Mouse (Mus musculus) ES-E14 (cell line): Measurements from ENCODE around the gene Gm6583. TPM values are rescaled to one million over a fixed set of nuclear protein-coding genes. Genes with fewer than 3 reads are reported as not detected.

ENCODE experiments used
- DNase-seq: peaks from one replicate; pipeline ENCODE4 v3.0.0-alpha.2; 2013; ENCODE audit warnings: low read depth, low spot score
- H3K27ac ChIP-seq: 2 replicates; pipeline ENCODE4 v1.5.1; 2012; ENCODE audit warnings: low read depth, mild to moderate bottlenecking, low read length, moderate library complexity, mixed read lengths; ENCODE audit not compliant: poor library complexity, insufficient read depth, severe bottlenecking
- H3K36me3 ChIP-seq: 2 replicates; pipeline ENCODE4 v1.6.1; 2012; ENCODE audit warnings: mild to moderate bottlenecking, low read length, moderate library complexity, mixed read lengths; ENCODE audit not compliant: control insufficient read depth, poor library complexity, insufficient read depth, severe bottlenecking
- H3K4me1 ChIP-seq, 2 experiments: fragments of 150-350 bp in 1 of 2; sonication (generic) in 1 of 2; 2 replicates each; pipeline ENCODE4 v1.6.1; 2012; ENCODE audit warnings: low read length in 2 of 2, mild to moderate bottlenecking in 1 of 2, mixed read lengths in 1 of 2; ENCODE audit not compliant: control insufficient read depth in 2 of 2, insufficient read depth in 2 of 2, poor library complexity in 1 of 2
- H3K4me3 ChIP-seq, 2 experiments: fragments of 150-350 bp in 1 of 2; sonication (generic) in 1 of 2; 2 replicates each; pipeline ENCODE4 v1.5.1; 2012; ENCODE audit warnings: low read length in 2 of 2, low read depth in 1 of 2, mild to moderate bottlenecking in 1 of 2, mixed read lengths in 1 of 2; ENCODE audit not compliant: insufficient read depth in 1 of 2, poor library complexity in 1 of 2, severe bottlenecking in 1 of 2
- H3K9ac ChIP-seq: 2 replicates; pipeline ENCODE4 v1.6.1; 2012; ENCODE audit warnings: low read depth, mild to moderate bottlenecking, low read length, mixed read lengths; ENCODE audit not compliant: poor library complexity, insufficient read depth, severe bottlenecking
- H3K9me3 ChIP-seq: fragments of 150-350 bp; sonication (generic); 2 replicates; pipeline ENCODE4 v1.6.1; 2012; ENCODE audit warnings: low read depth, mild to moderate bottlenecking, low read length; ENCODE audit not compliant: control insufficient read depth, insufficient read depth
- CHD2 ChIP-seq: IDR thresholded peaks from 2 replicates; pipeline ENCODE4 v1.6.1; 2014; ENCODE audit warnings: mild to moderate bottlenecking, low read depth, low read length, inconsistent platforms
- HCFC1 ChIP-seq: IDR thresholded peaks from 2 replicates; pipeline ENCODE4 v1.6.1; 2012; ENCODE audit warnings: low read length, inconsistent platforms, borderline replicate concordance; ENCODE audit not compliant: insufficient read depth
- MAFK ChIP-seq: IDR thresholded peaks from 2 replicates; pipeline ENCODE4 v1.6.1; 2014; ENCODE audit warnings: mild to moderate bottlenecking, low read depth, low read length, inconsistent platforms; ENCODE audit not compliant: insufficient read depth
- ZC3H11A ChIP-seq: IDR thresholded peaks from 2 replicates; pipeline ENCODE4 v1.6.1; 2012; ENCODE audit warnings: low read depth, mild to moderate bottlenecking, inconsistent platforms, low read length, borderline replicate concordance
- ZNF384 ChIP-seq: IDR thresholded peaks from 2 replicates; pipeline ENCODE4 v1.6.1; 2012; ENCODE audit warnings: low read depth, low read length, inconsistent platforms
- in situ Hi-C, 2 experiments: fragments of 600-800 bp; cut with MboI; formaldehyde crosslinking; loops; one replicate each; pipeline ENCODE4 v1.15.1; 2025; ENCODE audit warnings: low sequenced_read_pairs in 2 of 2, inconsistent platforms in 1 of 2; ENCODE audit not compliant: unreplicated experiment in 2 of 2
- total RNA-seq: library from RNA; depleted of rRNA; stranded (reverse); fragments of 300-350 nt; gene quantifications from 2 replicates; pipeline ENCODE4 v1.2.3, GENCODE M21; 2012

The Gm6583 gene
- total RNA-seq, 1 experiment, result 0.18 TPM

- H3K9ac ChIP-seq, result no peak overlapping the region
- peaks cover 0 to 8% of the 10 kb centered on the region in 2 experiments; a peak in 1 of 4 replicates for H3K4me1 ChIP-seq
- DNase-seq, result no peak
- no peak overlapping the region for H3K27ac ChIP-seq
- peak overlapping the region in 1 of 2 experiments; percentile 50; a peak in 1 of 4 replicates for H3K4me3 ChIP-seq
- H3K9me3 ChIP-seq, result no peaks in the 10 kb centered on the region
- no peaks in the 10 kb centered on the region for H3K36me3 ChIP-seq
- TF ChIP-seq HCFC1 (no peak), MAFK (no peak)
- in situ Hi-C loops, result no loop called here
Observed at GRCm38 (mm10) chr5:112391002-112391401, 35.2 kb upstream of the Gm6583 start.

GRCm38 (mm10) chr5:112389352-112389751 lies 33.5 kb upstream of the Gm6583 start:
- TF ChIP-seq HCFC1, result no peak
- TF ChIP-seq ZC3H11A, result no peak
- no peak for TF ChIP-seq CHD2
- TF ChIP-seq ZNF384, result no peak
- TF ChIP-seq MAFK, result no peak
- H3K4me1 ChIP-seq, result peaks cover 0 to 6% of the 10 kb centered on the region in 2 experiments; a peak in 1 of 4 replicates
- H3K9ac ChIP-seq, result no peak overlapping the region
- in situ Hi-C loops, result no loop called here
- H3K9me3 ChIP-seq, result no peaks in the 10 kb centered on the region
- H3K36me3 ChIP-seq, result no peaks in the 10 kb centered on the region
- H3K4me3 ChIP-seq, result no peak overlapping the region
- no peak overlapping the region for H3K27ac ChIP-seq
- no peak for DNase-seq

GRCm38 (mm10) chr5:112385973-112386372 lies 30.1 kb upstream of the Gm6583 start:
- no peak overlapping the region for H3K4me3 ChIP-seq
- peak; percentile 35 for DNase-seq
- in situ Hi-C loops, result no loop called here
- H3K9me3 ChIP-seq, result no peaks in the 10 kb centered on the region
- H3K27ac ChIP-seq, result no peak overlapping the region
- 0 out of 4 replicates have a peak, but pooled peaks cover 0 to 2% of the 10 kb centered on the region in 2 experiments for H3K4me1 ChIP-seq
- no peak overlapping the region for H3K9ac ChIP-seq
- no peaks in the 10 kb centered on the region for H3K36me3 ChIP-seq
- TF ChIP-seq MAFK, result no peak

- in situ Hi-C loops, result no loop called here
- no peaks in the 10 kb centered on the region for H3K36me3 ChIP-seq
- no peak for TF ChIP-seq CHD2
- no peak for TF ChIP-seq ZC3H11A
- TF ChIP-seq ZNF384, result no peak
- TF ChIP-seq HCFC1, result no peak
- no peak for TF ChIP-seq MAFK
- no peak overlapping the region for H3K4me3 ChIP-seq
- 0 out of 4 replicates have a peak, but pooled peaks cover 0 to 2% of the 10 kb centered on the region in 2 experiments for H3K4me1 ChIP-seq
- H3K9me3 ChIP-seq, result no peaks in the 10 kb centered on the region
- H3K27ac ChIP-seq, result no peak overlapping the region
- no peak for DNase-seq
- no peak overlapping the region for H3K9ac ChIP-seq
Observed at GRCm38 (mm10) chr5:112384805-112385472, 29.1 kb upstream of the Gm6583 start.
